Mouse (Mus musculus) brain, embryonic 14.5 days (tissue): ENCODE results near the gene Gtf2a2.

Experiments
- CTCF ChIP-seq: fragments of 200-500 bp; IDR thresholded peaks from 2 replicates; pipeline ENCODE4 v1.5.1; 2012; ENCODE audit warnings: inconsistent platforms, mild to moderate bottlenecking, moderate library complexity, borderline replicate concordance; ENCODE audit not compliant: insufficient read depth, insufficient read length; ENCODE audit errors: extremely low read depth
- POLR2A ChIP-seq: fragments of 200-500 bp; IDR thresholded peaks from 2 replicates; pipeline ENCODE4 v1.6.1; 2012; ENCODE audit warnings: mild to moderate bottlenecking, inconsistent platforms, borderline replicate concordance; ENCODE audit not compliant: poor library complexity, insufficient read depth, insufficient read length, severe bottlenecking; ENCODE audit errors: extremely low read depth

GRCm38 (mm10) chr9:69989303-69990121 is 22.8 kb upstream of the Gtf2a2 start, which contains the start of gene Bnip2:
- TF ChIP-seq CTCF, result no peak
- 0 out of 2 replicates have a peak, but pooled peaks have one; percentile 70 for TF ChIP-seq POLR2A
